Mouse (Mus musculus) heart, embryonic 14.5 days (tissue): ENCODE measurements around the gene Ccm2l. TPM values are rescaled to one million over a fixed set of nuclear protein-coding genes. Genes with fewer than 3 reads are reported as not detected.

Experiments used
- ATAC-seq: fragments of 200-750 bp; cut with Nextera tagmentation; 2 replicates; pipeline ENCODE4 v1.8.0; 2017; ENCODE audit warnings: low read depth, moderate TSS enrichment; ENCODE audit not compliant: insufficient number of reproducible peaks, insufficient read depth, low FRiP score
- H3K27ac ChIP-seq, 2 experiments: fragments of 200-500 bp in 1 of 2; fragments of 300-500 bp in 1 of 2; sonication (generic) in 1 of 2; replicated peaks in 1 of 2; 2 replicates each; pipeline ENCODE4 v1.5.1; 2012 to 2014; ENCODE audit warnings: low read depth in 2 of 2, low read length in 2 of 2, control low read depth in 1 of 2, mild to moderate bottlenecking in 1 of 2, mixed read lengths in 1 of 2; ENCODE audit not compliant: control insufficient read depth in 1 of 2, insufficient read depth in 1 of 2
- H3K27me3 ChIP-seq: fragments of 300-500 bp; sonication (generic); 2 replicates; pipeline ENCODE4 v1.6.1; 2014; ENCODE audit warnings: mild to moderate bottlenecking, low read length, control low read depth; ENCODE audit not compliant: control insufficient read depth, insufficient read depth
- H3K36me3 ChIP-seq: fragments of 300-500 bp; sonication (generic); 2 replicates; pipeline ENCODE4 v1.6.1; 2014; ENCODE audit warnings: mild to moderate bottlenecking, control low read depth, low read length, mixed read lengths; ENCODE audit not compliant: control insufficient read depth, insufficient read depth
- H3K4me1 ChIP-seq, 2 experiments: fragments of 200-500 bp in 1 of 2; fragments of 300-500 bp in 1 of 2; sonication (generic) in 1 of 2; 2 replicates each; pipeline ENCODE4 v1.6.1; 2012 to 2014; ENCODE audit warnings: low read length in 2 of 2, control low read depth in 1 of 2, mixed read lengths in 1 of 2; ENCODE audit not compliant: control insufficient read depth in 2 of 2, insufficient read depth in 2 of 2
- H3K4me2 ChIP-seq: fragments of 300-500 bp; sonication (generic); 2 replicates; pipeline ENCODE4 v1.6.1; 2014; ENCODE audit warnings: mild to moderate bottlenecking, low read length
- H3K4me3 ChIP-seq, 2 experiments: fragments of 200-500 bp in 1 of 2; fragments of 300-500 bp in 1 of 2; sonication (generic) in 1 of 2; 2 replicates each; pipeline ENCODE4 v1.5.1; 2012 to 2014; ENCODE audit warnings: low read length in 2 of 2, mild to moderate bottlenecking in 2 of 2, control low read depth in 1 of 2, low read depth in 1 of 2, moderate library complexity in 1 of 2; ENCODE audit not compliant: control insufficient read depth in 1 of 2, insufficient read depth in 1 of 2
- H3K9ac ChIP-seq: fragments of 300-500 bp; sonication (generic); 2 replicates; pipeline ENCODE4 v1.6.1; 2014; ENCODE audit warnings: mild to moderate bottlenecking, low read length
- H3K9me3 ChIP-seq: fragments of 300-500 bp; sonication (generic); 2 replicates; pipeline ENCODE4 v1.6.1; 2016; ENCODE audit warnings: low read length, control low read depth; ENCODE audit not compliant: control insufficient read depth
- WGBS: fragments of 180-500 bp; shearing (Covaris S2); extraction: QIAGEN DNeasy Blood & Tissue Kit; methylation state at CpG from one replicate; pipeline ENCODE4 v1.1.7; 2014; 5-methylcytosine and 5-hydroxymethylcytosine counted together
- polyA plus RNA-seq: library from polyadenylated mRNA; unstranded; fragments of >200 nt; fragmentation: Nextera tagmentation; extraction: Ambion mirVana; gene quantifications from 2 replicates; pipeline ENCODE4 v1.2.1, GENCODE M21; 2014

Ccm2l gene
- polyA plus RNA-seq, 1 experiment from 2014 or later: 7.9 TPM

DNA sequence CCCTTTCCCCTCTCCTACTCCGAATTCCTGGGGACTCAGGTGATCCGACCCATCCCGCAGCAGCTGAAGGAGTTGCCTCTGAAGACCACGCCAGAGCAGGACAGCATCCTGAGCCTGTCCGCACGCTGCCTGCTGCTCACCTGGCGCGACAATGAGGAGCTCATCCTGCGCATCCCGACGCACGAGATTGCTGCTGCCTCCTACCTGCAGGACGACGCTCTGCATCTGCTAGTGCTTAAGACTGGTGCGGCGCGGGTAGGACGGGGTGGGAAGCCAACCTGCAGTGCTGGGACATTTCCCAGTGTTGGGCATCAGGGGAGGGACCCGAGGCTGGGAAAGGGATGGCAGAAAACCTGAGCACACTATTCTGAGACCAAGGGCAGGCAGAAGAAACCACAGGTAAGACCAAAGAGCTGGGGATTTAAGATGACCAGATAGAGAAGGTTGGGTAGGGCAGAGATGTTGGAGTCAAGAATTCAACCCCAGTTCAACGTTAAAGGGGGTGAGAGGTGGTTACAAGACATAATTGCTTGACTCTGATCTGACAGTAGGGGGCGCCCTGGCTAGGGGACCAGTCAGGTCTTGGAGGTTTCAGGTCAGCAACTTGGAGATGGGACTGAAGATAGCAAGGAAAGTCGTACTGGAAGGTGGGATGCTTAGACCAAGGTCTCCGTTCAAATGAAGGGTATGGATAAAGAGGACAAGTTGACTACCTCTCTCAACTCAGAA is 5.2 kb downstream of the Ccm2l start:
- Histone ChIP-seq H3K9me3 (no peaks in the 10 kb centered on the region), H3K4me2 (no peak overlapping the region), H3K4me1 (peaks cover under 1 to 8% of the 10 kb centered on the region in 2 experiments; a peak in 2 of 4 replicates), H3K36me3 (no peaks in the 10 kb centered on the region), H3K27me3 (peaks cover 72% of the 10 kb centered on the region), H3K27ac (no peak overlapping the region), H3K9ac (no peak overlapping the region), H3K4me3 (no peak overlapping the region; a peak in 1 of 4 replicates)
- WGBS: 21% methylated on average over 23 of the region's 23 CpGs
- no peak for ATAC-seq

DNA sequence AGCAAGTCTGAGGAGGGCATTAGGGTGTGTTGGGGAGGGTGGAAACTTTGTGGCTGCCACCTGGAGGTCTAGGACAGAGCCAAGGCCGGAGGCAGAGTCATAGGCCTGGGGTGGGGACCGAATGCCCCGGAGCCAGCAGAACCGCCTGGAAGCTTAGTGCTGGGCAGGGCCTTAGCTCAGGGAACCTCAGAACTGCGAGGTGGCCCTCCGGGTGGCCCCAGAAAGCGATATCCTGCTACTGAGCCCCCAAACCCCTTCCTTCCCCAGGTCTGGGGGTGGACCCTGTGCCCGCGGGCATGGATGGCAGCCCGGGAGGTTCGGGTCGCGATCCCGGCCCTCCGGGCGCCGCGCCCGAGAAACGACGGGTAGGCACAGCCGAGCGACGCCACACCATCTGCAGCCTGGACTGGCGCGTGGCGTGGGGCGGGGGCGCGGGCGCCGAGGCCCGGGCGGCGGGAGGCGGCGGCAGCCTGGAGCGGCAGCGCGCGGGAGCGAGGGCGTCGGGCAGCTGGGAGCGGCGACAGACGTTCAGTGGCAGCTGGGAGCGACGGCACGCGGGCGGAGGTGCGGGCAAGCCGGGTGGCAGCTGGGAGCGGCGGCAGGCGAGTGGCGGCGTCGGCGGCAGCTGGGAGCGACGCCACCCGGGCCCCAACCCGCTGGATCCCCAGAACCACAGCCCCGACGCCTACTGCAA is 5.9 kb downstream of the Ccm2l start:
- ATAC-seq: no peak
- no peaks in the 10 kb centered on the region for H3K9me3 ChIP-seq
- H3K27ac ChIP-seq: no peak overlapping the region
- H3K4me3 ChIP-seq: peak overlapping the region; percentile 2 to 28; a peak in 3 of 4 replicates
- WGBS: 22% methylated on average over 57 of the region's 67 CpGs
- H3K27me3 ChIP-seq: peaks cover 68% of the 10 kb centered on the region
- H3K36me3 ChIP-seq: no peaks in the 10 kb centered on the region
- peak overlapping the region; percentile 55 for H3K4me2 ChIP-seq
- peaks cover 3 to 8% of the 10 kb centered on the region in 2 experiments; a peak in 2 of 4 replicates for H3K4me1 ChIP-seq
- peak overlapping the region; percentile 35; the same call in 1 of the 2 replicates for H3K9ac ChIP-seq

DNA sequence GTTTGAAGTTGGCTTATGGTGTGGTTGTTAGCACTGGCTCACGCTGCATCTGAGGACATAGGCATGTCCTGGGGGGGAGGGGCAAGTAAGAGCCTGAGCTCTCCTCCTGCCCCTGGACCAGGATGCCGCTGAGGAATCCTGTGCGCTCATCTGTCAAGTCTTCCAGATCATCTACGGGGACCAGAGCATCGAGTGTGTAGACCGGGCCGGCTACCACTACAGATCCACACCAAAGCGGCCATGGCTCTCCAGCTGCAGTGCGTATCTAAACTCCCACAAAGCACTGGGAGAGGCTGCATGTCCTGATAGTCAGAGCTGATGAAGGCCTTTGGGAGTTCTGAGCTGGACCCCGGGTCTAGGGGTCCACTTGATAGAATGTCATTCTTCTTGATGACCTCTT is 8.9 kb downstream of the Ccm2l start:
- H3K4me2 ChIP-seq: no peak overlapping the region
- H3K4me3 ChIP-seq: no peak overlapping the region
- H3K27ac ChIP-seq: no peak overlapping the region
- no peak for ATAC-seq
- no peaks in the 10 kb centered on the region for H3K9me3 ChIP-seq
- H3K27me3 ChIP-seq: peaks cover 45% of the 10 kb centered on the region
- H3K4me1 ChIP-seq: peaks cover 3 to 8% of the 10 kb centered on the region in 2 experiments; a peak in 2 of 4 replicates
- 74% methylated on average over 10 of the region's 10 CpGs for WGBS
- H3K9ac ChIP-seq: no peak overlapping the region
- no peaks in the 10 kb centered on the region for H3K36me3 ChIP-seq

DNA sequence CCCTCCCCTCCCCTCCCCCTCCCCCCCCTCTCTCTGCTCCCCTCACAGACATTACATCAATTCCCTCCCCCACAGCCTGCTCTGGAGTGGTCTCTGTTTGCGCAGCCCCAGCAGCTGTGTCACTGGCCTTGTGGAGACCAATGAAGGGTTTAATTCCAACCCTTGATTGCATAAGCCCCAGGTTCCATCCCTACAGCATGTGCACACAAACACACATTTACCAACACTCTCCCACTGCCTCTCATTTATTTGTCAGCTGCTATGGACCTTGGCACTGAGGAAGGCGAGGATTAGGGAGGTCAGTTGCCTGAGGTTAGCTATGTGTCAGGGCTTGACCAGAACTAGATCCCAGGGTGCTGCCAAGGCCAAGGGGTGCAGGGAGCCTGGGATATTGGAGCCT is 10.2 kb downstream of the Ccm2l start:
- Histone ChIP-seq H3K27me3 (peaks cover 32% of the 10 kb centered on the region), H3K4me3 (no peak overlapping the region), H3K9ac (no peak overlapping the region), H3K4me1 (peaks cover 3 to 8% of the 10 kb centered on the region in 2 experiments; a peak in 2 of 4 replicates), H3K27ac (no peak overlapping the region), H3K4me2 (no peak overlapping the region), H3K36me3 (no peaks in the 10 kb centered on the region), H3K9me3 (no peaks in the 10 kb centered on the region)
- WGBS: 53% methylated on average over 2 of the region's 2 CpGs
- ATAC-seq: peak; percentile 36; the same call in 1 of the 2 replicates

DNA sequence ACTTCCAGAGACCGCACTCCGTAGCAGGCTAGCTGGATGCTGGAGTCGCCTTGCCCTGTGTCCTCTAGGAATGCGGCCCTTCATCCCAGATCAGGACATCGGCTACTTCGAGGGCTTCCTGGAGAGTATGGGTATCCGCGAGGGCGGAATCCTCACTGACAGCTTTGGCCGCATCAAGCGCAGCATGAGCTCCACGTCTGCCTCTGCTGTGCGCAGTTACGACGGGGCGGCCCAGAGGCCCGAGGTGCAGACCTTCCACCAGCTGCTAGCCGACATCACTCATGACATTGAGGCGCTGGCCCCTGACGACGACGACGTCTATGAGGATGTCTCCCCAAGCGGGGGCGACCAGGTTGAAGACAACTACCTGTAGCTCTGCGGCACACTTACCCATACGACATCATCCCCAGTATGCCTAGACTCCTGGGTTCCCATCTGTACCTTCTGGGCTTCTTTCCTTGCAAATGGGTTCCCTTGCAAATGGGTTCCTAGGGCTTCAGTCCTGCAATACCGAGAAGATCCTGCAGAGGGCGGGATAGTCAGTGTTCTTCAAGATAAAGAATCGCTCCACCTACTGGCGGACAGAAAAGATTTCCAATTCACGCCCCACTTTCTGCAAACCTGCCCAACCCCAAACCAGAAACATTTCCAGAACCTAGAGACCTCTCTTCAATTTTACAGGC is 15.2 kb downstream of the Ccm2l start:
- H3K9me3 ChIP-seq: no peaks in the 10 kb centered on the region
- 35% methylated on average over 32 of the region's 32 CpGs for WGBS
- no peak overlapping the region for H3K27ac ChIP-seq
- no peak overlapping the region for H3K9ac ChIP-seq
- H3K4me3 ChIP-seq: no peak overlapping the region
- H3K36me3 ChIP-seq: no peaks in the 10 kb centered on the region
- H3K4me1 ChIP-seq: peaks cover 0 to 2% of the 10 kb centered on the region in 2 experiments; a peak in 1 of 4 replicates
- H3K4me2 ChIP-seq: no peak overlapping the region
- no peaks in the 10 kb centered on the region for H3K27me3 ChIP-seq
- ATAC-seq: no peak

DNA sequence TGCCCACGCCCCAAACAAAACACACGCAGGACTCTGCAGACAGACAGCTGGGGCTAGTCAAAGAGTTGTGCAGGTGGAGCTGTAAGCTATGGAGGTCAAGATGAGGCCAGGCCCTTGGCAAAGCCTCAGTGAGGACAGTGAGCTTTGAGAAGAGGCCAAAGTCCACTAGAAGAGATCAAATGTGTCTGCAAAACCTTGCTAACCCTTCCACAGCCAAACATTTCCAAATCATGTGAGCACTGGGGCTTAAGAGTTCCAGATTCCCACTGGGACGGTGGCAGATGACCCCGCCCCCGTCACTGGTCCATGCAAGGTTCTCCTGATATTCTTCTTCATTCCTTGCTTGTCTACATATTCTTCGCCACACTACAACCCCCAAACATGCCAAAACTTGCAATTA is 16.1 kb downstream of the Ccm2l start:
- ATAC-seq: no peak
- 69% methylated on average over 6 of the region's 6 CpGs for WGBS

DNA sequence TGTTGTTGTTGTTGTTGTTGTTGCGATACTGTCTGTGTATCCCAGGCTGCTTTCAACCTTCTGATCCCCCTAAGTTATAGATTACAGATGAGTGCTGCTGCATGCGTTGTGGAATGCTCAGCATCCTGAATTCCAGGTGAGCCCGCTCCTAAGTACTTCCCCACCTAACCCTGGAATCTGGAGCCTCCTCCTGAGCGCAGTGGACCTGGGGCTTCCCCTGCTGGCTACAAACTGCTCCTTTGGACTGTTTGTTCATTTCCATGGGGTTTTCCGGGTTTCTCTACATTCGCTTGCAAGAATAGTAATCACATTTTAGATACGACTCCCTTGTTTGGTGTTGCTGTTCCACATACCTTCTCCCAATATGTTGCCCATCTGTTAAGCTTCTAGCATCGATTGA is 17.5 kb downstream of the Ccm2l start:
- Histone ChIP-seq H3K36me3 (no peaks in the 10 kb centered on the region), H3K4me3 (no peak overlapping the region), H3K9ac (no peak overlapping the region), H3K4me2 (no peak overlapping the region), H3K4me1 (no peaks in the 10 kb centered on the region), H3K27me3 (no peaks in the 10 kb centered on the region), H3K9me3 (no peaks in the 10 kb centered on the region), H3K27ac (no peak overlapping the region)
- ATAC-seq: no peak
- 74% methylated on average over 8 of the region's 8 CpGs for WGBS

More for the DNA sequence above, 16.1 kb downstream of the Ccm2l start:
- no peak overlapping the region for H3K9ac ChIP-seq
- no peak overlapping the region for H3K4me2 ChIP-seq
- H3K36me3 ChIP-seq: no peaks in the 10 kb centered on the region
- no peaks in the 10 kb centered on the region for H3K27me3 ChIP-seq
- no peaks in the 10 kb centered on the region for H3K9me3 ChIP-seq
- no peaks in the 10 kb centered on the region for H3K4me1 ChIP-seq
- no peak overlapping the region for H3K27ac ChIP-seq
- no peak overlapping the region for H3K4me3 ChIP-seq
